8 mouse cellular contexts compared by ENCODE assay signal in genomic region chr9:87738766-87739542, GRCm38 (mm10). TPM values are rescaled to one million over a fixed set of nuclear protein-coding genes. Genes with fewer than 3 reads are reported as not detected.
DNase-seq lines count a peak whose midpoint lies in the region; ATAC-seq and TF ChIP-seq lines count a peak whose summit lies in the region.
"Had no signal": no experiment of that assay in that cellular context is flagged by ENCODE, and none has a peak within 500 bp of the region (broad histone marks: within the 10 kb centered on the region; RNA-seq: fewer than 3 reads in every experiment).

No protein-coding gene starts in this region.

- no peaks in the 10 kb centered on the region for H3K36me3 ChIP-seq in midbrain, embryonic 10.5 days
- no peaks in the 10 kb centered on the region for H3K36me3 ChIP-seq in midbrain, embryonic 15.5 days (replicated peaks)
- no peaks in the 10 kb centered on the region for H3K36me3 ChIP-seq in forebrain, embryonic 11.5 days (ENCODE audit: control insufficient read depth, insufficient read depth, low read length)
- H3K36me3 ChIP-seq in hindbrain, postnatal 0 days (ENCODE audit: insufficient read depth, low read length) = no peaks in the 10 kb centered on the region
- H3K36me3 ChIP-seq in stomach, embryonic 15.5 days = no peaks in the 10 kb centered on the region

- TF ChIP-seq CTCF in hindbrain, postnatal 0 days (IDR thresholded peaks at IDR 0.05; ENCODE audit: low read depth) = no peak

- no peak overlapping the region for H3K27ac ChIP-seq in midbrain, embryonic 10.5 days (replicated peaks)
- no peak overlapping the region for H3K27ac ChIP-seq in midbrain, embryonic 15.5 days
- H3K27ac ChIP-seq in forebrain, embryonic 11.5 days (ENCODE audit: low read depth, low read length) = no peak overlapping the region
- no peak overlapping the region for H3K27ac ChIP-seq in hindbrain, postnatal 0 days
- no peak overlapping the region for H3K27ac ChIP-seq in stomach, embryonic 15.5 days
- H3K27ac ChIP-seq: liver, embryonic 14.5 days had no signal

- ATAC-seq in midbrain, embryonic 15.5 days (replicated peaks) = no peak
- no peak for ATAC-seq in forebrain, embryonic 11.5 days (replicated peaks; ENCODE audit: low FRiP score)
- no peak for ATAC-seq in hindbrain, postnatal 0 days
- no peak for ATAC-seq in stomach, embryonic 15.5 days (ENCODE audit: insufficient read depth, low FRiP score, low read depth)

- H3K9me3 ChIP-seq in midbrain, embryonic 10.5 days (replicated peaks) = no peaks in the 10 kb centered on the region
- no peaks in the 10 kb centered on the region for H3K9me3 ChIP-seq in midbrain, embryonic 15.5 days
- no peaks in the 10 kb centered on the region for H3K9me3 ChIP-seq in forebrain, embryonic 11.5 days (ENCODE audit: control insufficient read depth, low read length)
- H3K9me3 ChIP-seq in hindbrain, postnatal 0 days (ENCODE audit: low read length) = no peaks in the 10 kb centered on the region
- no peaks in the 10 kb centered on the region for H3K9me3 ChIP-seq in stomach, embryonic 15.5 days

- WGBS in midbrain, embryonic 10.5 days = under 1% methylated on average over 39 of the region's 39 CpGs
- WGBS in midbrain, embryonic 15.5 days = under 1% methylated on average over 39 of the region's 39 CpGs
- under 1% methylated on average over 39 of the region's 39 CpGs for WGBS in forebrain, embryonic 11.5 days
- WGBS in hindbrain, postnatal 0 days = under 1% methylated on average over 39 of the region's 39 CpGs
- under 1% methylated on average over 39 of the region's 39 CpGs for WGBS in stomach, embryonic 15.5 days

- peak; percentile 43 for DNase-seq in midbrain, embryonic 10.5 days (ENCODE audit: low spot score)
- DNase-seq in forebrain, embryonic 11.5 days (ENCODE audit: low spot score) = peak; percentile 58
- DNase-seq in hindbrain, postnatal 0 days (ENCODE audit: low spot score) = no peak
- DNase-seq in cerebellum, adult 18-20 months = no peak
- no peak for DNase-seq in layer of hippocampus, adult 11-12 months (ENCODE audit: low spot score)

- H3K9ac ChIP-seq in midbrain, embryonic 15.5 days = no peak overlapping the region
- H3K9ac ChIP-seq in forebrain, embryonic 11.5 days (ENCODE audit: low read length) = no peak overlapping the region
- no peak overlapping the region for H3K9ac ChIP-seq in hindbrain, postnatal 0 days (replicated peaks; ENCODE audit: low read length)
- no peak overlapping the region for H3K9ac ChIP-seq in stomach, embryonic 15.5 days
- H3K9ac ChIP-seq: liver, embryonic 14.5 days had no signal

- peaks cover 20% of the 10 kb centered on the region for H3K4me1 ChIP-seq in midbrain, embryonic 10.5 days
- H3K4me1 ChIP-seq in midbrain, embryonic 15.5 days = peaks cover 18% of the 10 kb centered on the region
- peaks cover 7% of the 10 kb centered on the region; the same call in 1 of the 2 replicates for H3K4me1 ChIP-seq in forebrain, embryonic 11.5 days (replicated peaks; ENCODE audit: control insufficient read depth, insufficient read depth, low read length)
- H3K4me1 ChIP-seq in hindbrain, postnatal 0 days (ENCODE audit: insufficient read depth, low read length) = no peaks in the 10 kb centered on the region; the same call in 1 of the 2 replicates
- peaks cover 17% of the 10 kb centered on the region for H3K4me1 ChIP-seq in stomach, embryonic 15.5 days

- H3K4me2 ChIP-seq in midbrain, embryonic 15.5 days = no peak overlapping the region; the same call in 1 of the 2 replicates
- H3K4me2 ChIP-seq in forebrain, embryonic 11.5 days (ENCODE audit: low read depth, low read length, severe bottlenecking) = peak overlapping the region; percentile 45
- peak overlapping the region; percentile 39; the same call in 1 of the 2 replicates for H3K4me2 ChIP-seq in hindbrain, postnatal 0 days (ENCODE audit: low read depth, low read length)
- peak overlapping the region; percentile 44 for H3K4me2 ChIP-seq in stomach, embryonic 15.5 days

- peaks cover 97% of the 10 kb centered on the region for H3K27me3 ChIP-seq in midbrain, embryonic 10.5 days (ENCODE audit: low read depth, poor library complexity, severe bottlenecking)
- peaks cover 77% of the 10 kb centered on the region for H3K27me3 ChIP-seq in midbrain, embryonic 15.5 days (replicated peaks)
- peaks cover 64% of the 10 kb centered on the region for H3K27me3 ChIP-seq in forebrain, embryonic 11.5 days (ENCODE audit: control insufficient read depth, insufficient read depth, low read length)
- peaks cover 64% of the 10 kb centered on the region for H3K27me3 ChIP-seq in hindbrain, postnatal 0 days (ENCODE audit: insufficient read depth, low read length)
- peaks cover 78% of the 10 kb centered on the region for H3K27me3 ChIP-seq in stomach, embryonic 15.5 days (replicated peaks)

- H3K4me3 ChIP-seq in midbrain, embryonic 10.5 days = peak overlapping the region; percentile 49
- H3K4me3 ChIP-seq in midbrain, embryonic 15.5 days = no peak overlapping the region
- peak overlapping the region; percentile 13 for H3K4me3 ChIP-seq in forebrain, embryonic 11.5 days (ENCODE audit: low read depth, low read length)
- H3K4me3 ChIP-seq in hindbrain, postnatal 0 days (ENCODE audit: low read length) = peak overlapping the region; percentile 18
- H3K4me3 ChIP-seq in stomach, embryonic 15.5 days (replicated peaks) = peak overlapping the region; percentile 11; the same call in 1 of the 2 replicates

RNA-seq across cellular contexts. Expression of gene Tbx18, which starts 7.9 kb away (rescaled TPM):
- polyA plus RNA-seq in midbrain, embryonic 10.5 days (2016; fragmentation: Nextera tagmentation; extraction: Ambion mirVana) = 3.9 and 4.2 TPM in 2 replicates
- polyA plus RNA-seq in midbrain, embryonic 15.5 days (2015; fragmentation: Nextera tagmentation; extraction: Ambion mirVana) = 2.3 and 3.4 TPM in 2 replicates
- polyA plus RNA-seq in forebrain, embryonic 11.5 days (2014; fragmentation: Nextera tagmentation; extraction: Ambion mirVana) = 5.4 and 6.0 TPM in 2 replicates
- 3.3 and 5.9 TPM in 2 replicates for total RNA-seq in hindbrain, postnatal 0 days (2014; rRNA removed)
- 1.2 and 1.7 TPM in 2 replicates for polyA plus RNA-seq in hindbrain, postnatal 0 days (2015; fragmentation: Nextera tagmentation; extraction: Ambion mirVana)
- 0.41 and 0.69 TPM in 2 replicates for polyA plus RNA-seq in stomach, embryonic 15.5 days (2015; fragmentation: Nextera tagmentation; extraction: Ambion mirVana)

Comparison
In these comparisons a context has a peak if more than half of its experiments do, and no peak if none do; other contexts are left out.
1. DNase-seq: peak in midbrain, embryonic 10.5 days (single experiment) and forebrain, embryonic 11.5 days (single experiment); none in hindbrain, postnatal 0 days (single experiment), cerebellum, adult 18-20 months (0 of 2) and layer of hippocampus, adult 11-12 months (single experiment).